Mouse (Mus musculus): ENCODE results near the gene Ackr2.

Ackr2 gene

DNA sequence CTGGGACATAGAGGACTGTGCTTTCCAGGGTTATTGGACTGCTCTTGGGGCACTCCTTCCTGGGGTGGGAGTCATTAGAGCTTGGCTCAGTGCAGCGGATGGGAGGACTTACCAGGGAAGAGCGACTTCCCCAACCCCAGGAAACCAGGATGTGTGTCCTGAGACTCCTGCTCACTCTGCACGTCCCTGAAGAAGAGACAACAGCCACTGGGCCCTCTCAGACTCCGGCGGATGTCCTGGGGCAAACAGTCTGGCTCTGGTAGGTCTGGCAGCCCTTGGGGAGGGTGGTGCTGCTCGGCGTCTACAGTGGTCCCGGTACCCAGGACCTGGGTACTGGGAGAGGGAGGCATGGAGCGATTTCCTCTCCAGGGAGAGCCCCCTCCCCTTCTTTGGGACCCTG is at the start of gene Ackr2:
Ackr2 (plus strand) TSS at position 111 of the 400 bp plus-strand sequence.
- peak in 1 of 2 experiments; percentile 10 for DNase-seq (ENCODE audit: low spot score in 2 of 2)

DNA sequence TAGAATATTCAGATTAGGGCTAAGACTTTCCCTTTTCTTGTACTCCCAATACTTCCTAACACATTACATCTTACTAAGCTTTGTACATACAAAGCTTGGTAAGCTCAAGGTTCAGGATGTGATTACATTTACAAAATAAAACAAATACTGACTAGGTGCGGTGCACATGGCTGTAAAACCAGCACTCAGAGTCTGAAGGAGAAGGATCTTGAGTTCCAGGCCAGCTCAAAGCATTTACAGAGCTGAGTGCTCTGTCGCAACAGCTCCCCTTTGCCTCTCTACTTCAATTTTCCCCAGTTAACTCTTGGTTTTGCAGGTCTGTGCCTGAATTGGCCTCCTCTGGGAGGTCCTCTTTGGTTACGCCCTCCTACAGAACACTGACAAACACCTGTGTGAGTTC is 43.9 kb upstream of the Ackr2 start:
- DNase-seq (ENCODE audit: low spot score in 2 of 2), result no peak

DNA sequence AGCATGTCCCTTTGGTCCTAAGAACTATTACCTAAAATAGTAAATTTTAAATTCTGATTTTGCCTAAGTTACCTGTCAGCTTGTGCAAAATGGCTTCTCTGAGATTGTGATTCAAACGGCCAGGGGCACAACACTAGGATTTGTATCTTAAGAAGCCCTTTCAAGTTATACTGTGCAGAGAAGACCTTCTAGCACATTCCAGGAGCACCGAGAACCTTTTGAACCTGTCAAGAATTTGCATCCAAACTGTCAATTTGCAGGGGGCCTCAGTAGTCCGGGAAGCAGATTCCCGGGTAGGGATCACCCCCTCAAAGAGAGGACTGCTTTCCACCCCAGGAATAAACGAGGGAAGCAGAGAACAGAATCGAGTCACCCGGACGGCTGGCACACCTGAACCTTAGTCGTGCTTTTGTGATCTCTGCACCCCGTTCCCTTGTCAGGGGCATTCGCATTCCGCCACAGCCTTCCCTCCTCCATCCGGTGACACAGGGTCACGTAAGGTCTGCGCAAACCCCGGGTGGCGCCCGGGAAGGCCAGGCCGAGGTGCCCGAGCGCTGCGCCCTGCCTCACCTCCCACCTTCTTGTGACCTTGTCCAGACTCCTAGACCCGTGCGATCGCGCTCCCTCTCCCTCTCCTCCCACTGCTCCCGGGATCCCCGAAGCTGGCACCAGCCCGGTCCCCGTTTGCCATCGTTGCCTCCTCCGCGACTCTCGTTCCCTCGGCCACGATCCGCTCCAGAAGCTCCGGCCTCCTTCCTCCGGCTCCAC is 41.3 kb upstream of the Ackr2 start:
- no peak for DNase-seq (ENCODE audit: low spot score in 2 of 2)

DNA sequence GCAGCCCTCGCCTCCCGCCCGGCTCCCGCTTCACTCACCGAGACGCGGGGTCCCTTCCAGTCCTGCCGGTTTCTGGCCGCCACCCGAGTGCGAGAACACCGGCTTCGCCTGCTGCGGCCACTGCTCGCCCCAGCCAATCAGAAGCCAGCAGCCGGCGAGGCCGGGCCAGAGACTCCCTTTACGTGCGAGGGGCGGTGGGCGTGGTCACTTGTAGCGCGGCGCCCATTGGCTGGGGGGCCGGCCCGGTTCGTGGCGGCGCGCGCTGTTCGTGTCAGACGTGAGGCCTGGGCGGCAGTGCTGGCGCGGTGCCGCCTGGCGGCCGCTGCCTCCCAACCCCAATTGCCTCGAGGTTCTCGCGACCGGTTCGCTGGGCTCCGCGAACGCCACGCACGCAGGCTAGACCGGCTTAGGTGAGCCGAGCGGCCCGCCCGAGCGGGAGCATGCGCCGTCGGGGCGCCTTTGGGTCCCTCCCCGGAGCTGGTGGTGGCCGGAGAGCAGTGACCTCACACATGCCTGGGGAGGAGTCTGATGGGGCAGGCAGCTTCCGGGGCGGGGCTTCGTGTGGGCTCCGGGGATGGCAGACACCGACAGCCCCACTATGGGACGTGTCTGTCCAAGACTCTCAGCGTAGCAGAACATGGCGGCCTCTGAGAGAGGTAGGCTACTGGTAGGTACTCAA is 40.5 kb upstream of the Ackr2 start:
- DNase-seq (ENCODE audit: low spot score in 2 of 2), result peak; percentile 99

DNA sequence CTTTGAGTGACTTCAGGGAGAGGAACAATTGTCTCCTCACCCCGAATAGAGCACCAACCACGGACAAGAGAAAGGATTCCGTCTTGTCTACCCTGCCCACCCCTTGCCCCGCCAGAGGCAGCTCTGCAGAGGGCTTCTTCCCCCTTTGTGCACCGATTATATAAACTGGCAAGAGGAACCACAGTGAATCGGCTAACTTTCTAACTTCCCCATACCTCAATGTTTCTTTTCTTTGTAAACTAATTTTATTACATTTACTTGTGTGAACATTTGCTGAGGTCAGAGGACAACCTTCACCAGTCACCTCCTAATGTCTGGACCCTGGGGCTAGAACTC is 40.0 kb upstream of the Ackr2 start, which contains the start of gene Higd1a:
Higd1a (minus strand) TSS at position 210 of the 336 bp plus-strand sequence.
- DNase-seq (ENCODE audit: low spot score in 2 of 2), result no peak

DNA sequence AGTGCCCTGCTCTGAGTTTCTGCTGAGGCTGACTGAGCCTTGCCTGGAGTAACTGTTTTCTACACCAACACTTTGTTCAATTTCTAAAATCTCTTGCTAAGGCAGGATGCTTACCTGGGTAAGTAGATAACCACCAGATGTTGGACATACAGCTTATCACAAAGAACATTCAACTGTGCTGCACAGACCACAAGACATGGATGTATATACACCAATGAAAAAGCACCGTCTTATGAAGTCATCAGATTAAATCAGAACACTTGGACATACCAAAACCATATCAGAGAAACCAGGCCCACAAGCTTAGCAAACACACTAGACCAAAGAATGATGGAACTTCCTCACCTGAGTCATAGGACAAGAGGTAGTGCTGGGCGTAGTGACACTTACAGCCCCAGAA is 38.8 kb upstream of the Ackr2 start:
- DNase-seq (ENCODE audit: low spot score in 2 of 2), result no peak

DNA sequence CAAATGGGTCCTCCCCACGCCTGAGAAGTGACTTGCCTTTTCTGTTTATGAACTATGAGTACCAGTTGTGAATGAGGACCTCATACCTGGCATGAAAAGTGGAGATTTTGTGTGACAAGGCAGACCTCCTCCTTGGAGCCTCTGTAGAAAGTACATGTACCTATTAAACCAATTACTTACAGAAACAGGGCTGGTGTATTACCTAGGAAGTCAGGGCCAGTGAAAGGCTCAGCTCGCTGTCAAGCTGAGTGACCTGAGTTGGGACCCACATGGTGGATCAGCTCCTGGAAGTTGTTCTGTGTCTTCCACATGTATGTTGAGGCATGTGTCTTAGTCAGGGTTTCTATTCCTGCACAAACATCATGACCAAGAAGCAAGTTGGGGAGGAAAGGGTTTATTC is 37.2 kb upstream of the Ackr2 start:
- DNase-seq (ENCODE audit: low spot score in 2 of 2), result no peak

DNA sequence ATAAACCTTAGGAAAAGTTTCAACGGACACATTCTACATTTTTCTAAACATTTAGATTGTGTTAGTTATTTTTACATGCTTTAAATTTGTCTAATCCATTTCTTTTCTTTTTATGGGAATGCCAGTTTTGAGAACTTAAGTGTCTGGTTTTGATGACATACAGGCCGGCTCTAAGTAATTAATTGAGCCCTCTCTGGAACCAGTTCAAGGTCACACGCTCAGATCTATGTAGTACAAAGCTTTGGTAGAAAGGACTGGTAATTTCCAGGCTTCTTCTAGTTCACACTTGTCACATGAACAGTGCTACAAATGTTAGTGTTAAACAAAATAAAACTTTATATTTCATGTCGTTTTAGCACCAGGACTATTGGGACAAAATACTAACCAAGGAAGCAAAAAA is 33.3 kb upstream of the Ackr2 start:
- DNase-seq (ENCODE audit: low spot score in 2 of 2), result no peak

DNA sequence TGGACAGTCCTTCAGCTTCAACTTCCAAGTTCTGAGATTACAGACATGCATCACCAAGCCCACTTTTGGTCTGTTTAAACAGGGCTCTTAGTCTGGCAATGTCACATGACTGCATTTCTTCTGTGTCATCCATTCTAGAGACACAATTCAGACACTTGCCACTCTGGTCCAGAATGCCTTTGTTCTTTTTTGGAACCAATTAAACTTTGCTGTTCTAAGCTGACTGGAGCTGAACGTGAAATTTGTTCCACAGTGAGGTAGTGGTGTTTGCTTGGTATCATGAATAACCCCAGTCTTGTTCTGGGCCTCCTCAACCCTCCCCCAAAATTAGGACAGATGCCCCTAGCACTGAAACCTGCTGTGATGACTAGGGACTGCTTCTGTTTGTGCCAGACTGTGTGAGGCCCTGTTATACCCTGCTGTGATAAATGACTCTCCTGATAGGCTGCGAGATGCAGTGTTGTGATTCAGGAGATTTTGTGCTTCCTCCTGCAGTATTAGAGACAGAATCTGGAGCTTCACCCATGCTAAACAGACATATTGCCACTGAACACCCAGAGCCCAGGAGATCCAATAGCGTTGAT is 32.6 kb upstream of the Ackr2 start:
- DNase-seq (ENCODE audit: low spot score in 2 of 2), result no peak

DNA sequence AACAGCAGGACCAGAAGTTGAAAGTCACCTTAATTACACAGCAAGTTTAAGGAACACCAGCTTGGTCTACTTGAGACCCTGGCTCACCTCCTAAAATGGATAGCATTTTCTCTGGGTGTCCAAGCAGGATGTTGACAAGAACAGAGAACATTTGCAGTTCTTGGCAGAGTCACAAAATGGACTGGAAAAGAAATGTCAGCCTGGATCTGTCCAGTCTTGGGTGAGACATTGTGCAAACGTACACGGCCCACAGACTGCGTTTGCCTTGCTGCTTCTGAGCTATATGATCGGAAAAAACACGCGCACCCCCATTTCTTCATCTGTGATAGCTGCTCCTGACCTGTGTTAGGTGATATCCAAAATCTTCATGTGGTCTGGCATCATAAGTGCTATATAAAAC is 30.5 kb upstream of the Ackr2 start:
- no peak for DNase-seq (ENCODE audit: low spot score in 2 of 2)

DNA sequence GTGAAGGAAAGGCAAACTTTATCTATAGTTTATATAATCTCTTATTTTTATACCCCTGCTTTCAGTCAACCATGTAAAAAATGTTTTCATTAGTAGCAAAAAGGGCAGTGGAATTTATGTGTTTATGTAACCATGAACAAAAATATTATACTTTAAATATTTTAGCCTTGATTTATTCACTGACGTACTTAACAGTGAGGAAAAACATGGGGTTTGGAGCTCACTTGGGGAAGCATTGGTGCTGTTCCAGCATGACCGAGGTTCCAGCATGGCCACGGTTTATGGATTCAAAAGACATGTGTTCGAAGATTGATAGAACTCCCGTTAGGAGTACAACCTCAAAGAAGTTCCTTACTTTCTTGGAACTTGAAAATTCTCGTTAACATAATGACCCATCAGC is 29.9 kb upstream of the Ackr2 start:
- no peak for DNase-seq (ENCODE audit: low spot score in 2 of 2)

DNA sequence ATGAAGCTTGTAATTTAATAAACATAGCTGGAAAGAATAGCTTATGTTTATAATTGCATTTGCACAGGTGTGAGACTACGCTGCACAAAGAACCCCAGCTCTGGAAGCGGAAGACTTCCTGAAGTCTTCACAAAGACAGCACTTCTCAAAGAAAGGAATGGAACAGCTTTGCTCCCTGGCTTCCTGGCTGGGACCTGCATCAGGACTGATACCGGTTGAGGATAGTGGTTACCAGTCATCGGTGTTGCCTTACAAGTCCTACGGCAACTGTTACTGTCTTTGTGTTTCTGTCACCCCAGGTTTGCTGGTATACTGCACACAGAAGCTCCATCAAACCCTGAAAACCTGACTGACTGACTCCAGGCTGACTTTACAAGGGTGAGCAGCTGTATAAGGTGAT is 28.7 kb upstream of the Ackr2 start:
- DNase-seq (ENCODE audit: low spot score in 2 of 2), result no peak

DNA sequence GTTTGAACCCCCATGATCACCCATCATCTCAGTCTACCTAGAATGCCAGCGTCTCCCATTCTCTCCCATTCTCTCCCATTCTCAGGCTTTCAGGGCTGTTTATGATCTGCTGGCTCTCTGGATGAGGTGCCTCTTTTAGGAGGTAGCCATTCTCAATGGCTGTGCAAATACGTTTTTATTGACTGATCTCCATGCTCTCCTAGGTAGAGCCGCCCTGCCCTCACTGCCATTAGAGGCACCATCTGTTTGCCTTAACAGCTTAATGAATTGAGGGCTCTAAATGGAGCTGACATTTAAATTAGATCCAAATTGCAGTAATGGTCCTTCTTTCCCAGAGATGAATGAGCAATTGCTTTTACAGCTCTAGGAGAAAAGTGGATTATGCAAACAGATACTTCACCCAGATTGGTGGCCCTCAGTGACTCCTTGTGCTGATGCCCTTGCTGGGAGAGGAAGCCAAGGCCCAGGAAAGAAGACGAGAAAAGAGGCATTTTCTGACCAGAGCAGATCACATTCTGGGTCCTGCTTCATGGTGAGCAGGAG is 28.1 kb upstream of the Ackr2 start:
- no peak for DNase-seq (ENCODE audit: low spot score in 2 of 2)

DNA sequence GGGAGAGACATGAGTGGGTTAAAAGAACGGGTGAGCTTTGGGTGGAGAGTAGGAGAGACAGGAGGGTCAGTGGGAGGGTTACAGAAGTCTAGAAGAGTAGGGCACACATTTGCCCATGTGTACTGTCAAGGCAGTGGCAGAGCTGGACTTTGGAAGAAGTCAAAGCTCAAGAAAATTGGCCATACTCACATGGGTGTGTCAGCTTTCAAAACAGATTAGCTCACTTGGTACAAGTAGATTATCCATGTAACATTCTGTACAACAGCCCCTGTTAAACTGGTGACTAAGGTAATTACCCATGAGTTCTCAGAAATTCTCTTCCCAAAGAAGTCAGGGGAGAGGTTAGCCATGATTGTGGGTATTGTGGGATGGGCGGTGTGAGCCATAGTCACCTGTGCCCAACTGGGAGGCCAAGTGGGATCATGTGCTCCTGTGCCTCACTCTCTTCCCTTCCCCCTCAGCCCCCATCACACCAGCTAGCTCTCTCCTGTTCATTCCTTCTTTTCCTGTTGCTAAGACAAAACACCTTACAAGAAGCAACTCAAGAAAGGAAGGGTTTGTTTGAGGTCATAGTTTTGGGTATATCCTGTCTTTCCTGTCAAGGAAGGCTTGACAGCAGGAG is 26.0 kb upstream of the Ackr2 start:
- DNase-seq (ENCODE audit: low spot score in 2 of 2), result no peak

DNA sequence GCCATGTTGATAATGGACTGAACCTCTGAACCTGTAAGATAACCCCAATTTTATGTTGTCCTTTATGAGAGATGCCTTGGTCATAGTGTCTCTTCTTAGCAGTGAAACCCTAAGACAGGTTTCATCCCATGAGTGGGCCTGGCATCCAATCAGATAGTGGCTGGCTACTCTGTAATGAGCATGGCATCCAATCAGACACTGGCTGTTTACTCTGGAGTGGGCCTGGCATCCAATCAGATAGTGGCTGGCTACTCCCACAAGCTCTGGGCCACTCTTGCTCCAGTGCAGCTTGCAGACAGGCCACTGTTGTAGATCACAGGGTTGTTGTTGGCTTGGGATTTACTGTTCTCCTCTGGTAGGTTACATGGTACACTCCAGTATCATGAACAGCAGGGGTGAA is 24.6 kb upstream of the Ackr2 start:
- DNase-seq (ENCODE audit: low spot score in 2 of 2), result no peak

DNA sequence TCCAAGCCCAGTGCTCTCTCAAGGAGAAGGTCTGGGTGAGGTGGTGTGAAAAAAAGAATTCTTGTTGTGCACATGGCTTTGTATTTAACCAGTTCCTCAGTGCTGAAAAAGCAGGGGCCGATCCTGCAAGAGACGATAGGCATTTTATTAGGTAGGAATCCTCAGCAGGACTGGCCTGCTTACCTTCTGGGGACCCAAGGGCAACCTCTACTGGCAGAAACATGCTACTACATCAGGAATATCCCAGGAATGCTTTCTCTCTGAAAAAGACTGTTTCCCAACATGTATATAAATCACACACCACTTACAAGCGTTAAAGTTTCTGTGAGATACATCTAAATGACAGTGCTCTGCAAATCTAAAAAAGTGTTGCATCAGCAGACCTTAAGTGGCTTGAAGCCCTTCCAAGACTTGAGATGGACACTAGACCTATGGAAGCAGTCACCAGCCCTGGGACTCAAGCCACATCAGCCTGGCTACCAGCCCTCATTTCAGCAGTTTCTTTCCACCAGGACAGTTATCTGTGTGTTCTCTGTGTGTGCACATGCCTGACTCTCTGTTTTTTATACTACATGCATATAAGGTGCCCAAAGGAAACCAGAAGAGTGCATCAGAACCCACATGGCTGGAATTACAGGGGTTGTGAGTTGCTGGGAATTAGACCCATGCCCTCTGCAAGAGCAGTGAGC is 21.0 kb upstream of the Ackr2 start:
- DNase-seq (ENCODE audit: low spot score in 2 of 2), result no peak

DNA sequence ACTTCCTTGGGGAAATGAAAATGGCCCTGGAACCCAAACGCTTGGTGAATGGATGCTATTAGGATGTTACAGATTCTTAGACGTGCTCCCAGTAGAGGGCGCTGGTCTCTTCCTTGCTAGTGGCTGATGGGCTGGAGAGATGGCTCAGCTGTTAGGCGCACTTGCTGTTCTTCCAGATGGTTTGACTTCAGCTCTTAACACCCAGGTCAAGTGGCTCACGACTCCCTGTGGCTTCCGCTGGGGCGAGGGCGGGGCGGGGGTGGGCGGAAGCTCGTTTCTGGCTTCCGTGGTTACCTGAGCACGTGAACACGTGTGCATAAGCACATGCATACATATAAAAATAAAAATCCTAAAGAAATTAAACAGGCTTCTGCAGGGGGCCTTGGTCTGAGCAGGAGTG is 17.3 kb upstream of the Ackr2 start:
- DNase-seq (ENCODE audit: low spot score in 2 of 2), result peak; percentile 40 to 83

DNA sequence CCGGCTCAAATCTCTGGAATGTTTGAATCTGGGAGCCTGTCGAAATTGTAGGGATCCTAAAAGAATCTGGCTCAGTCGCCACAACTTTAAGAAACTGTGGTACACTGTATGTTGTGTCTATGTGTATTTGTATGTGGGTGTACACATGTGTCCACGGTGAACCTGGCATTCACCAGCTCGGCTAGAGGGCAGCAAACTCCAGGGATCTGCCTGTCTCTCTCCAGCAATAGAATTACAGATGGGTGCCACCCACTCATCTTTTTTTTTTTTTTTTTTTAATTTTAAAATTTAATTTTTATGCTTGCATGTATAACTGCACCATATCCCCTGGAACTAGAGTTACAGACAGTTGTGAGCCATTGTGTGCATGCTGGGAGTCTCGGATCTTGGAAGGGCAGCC is 16.9 kb upstream of the Ackr2 start:
- peak in 1 of 2 experiments; percentile 40 for DNase-seq (ENCODE audit: low spot score in 2 of 2)

DNA sequence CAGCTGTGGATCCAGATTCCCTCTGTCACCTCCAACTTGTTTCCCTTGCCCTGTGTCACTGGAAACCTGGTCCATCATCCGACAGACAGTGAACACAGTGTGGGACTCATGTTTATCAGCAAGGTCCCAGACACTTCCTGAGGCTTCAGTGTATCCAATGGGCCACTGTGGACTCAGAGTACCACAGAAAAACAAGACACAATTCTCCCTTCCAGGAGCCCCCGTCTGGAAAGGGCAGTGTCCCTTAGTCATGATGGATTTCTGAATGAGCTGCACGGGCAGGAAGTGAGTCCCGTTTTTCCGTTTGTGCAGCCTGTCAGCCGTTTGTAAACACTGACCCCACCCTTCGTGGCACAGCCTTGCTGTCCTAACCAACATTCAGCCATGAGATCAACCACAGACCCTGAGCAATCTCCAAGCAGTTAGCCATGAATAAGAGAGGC is 16.1 kb upstream of the Ackr2 start:
- DNase-seq (ENCODE audit: low spot score in 2 of 2), result no peak

DNA sequence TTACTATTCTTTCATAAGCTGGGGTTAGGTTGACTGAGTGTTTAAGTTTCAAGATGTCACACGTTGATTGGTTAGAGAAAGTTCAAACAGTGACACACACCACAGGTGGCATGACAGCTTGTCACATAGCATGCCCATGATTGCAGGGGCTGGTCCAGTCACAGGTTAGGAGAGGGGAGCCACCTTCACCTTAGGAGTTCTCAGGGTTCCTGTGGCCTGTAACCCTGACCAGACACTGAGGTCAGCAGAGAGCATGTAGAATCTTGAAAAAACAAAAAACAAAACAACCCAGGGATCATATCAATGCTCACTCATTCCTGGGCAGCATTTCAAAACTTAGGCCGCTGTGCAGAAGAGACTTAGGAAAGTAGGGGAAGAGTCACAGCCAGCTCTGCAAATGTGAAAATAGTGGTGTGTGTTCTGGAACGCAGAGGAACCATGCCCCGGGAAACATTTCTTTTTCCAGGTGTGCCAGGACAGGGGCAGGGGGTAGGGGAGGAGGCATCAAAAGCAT is 8.2 kb upstream of the Ackr2 start:
- DNase-seq (ENCODE audit: low spot score in 2 of 2), result peak in 1 of 2 experiments; percentile 4

DNA sequence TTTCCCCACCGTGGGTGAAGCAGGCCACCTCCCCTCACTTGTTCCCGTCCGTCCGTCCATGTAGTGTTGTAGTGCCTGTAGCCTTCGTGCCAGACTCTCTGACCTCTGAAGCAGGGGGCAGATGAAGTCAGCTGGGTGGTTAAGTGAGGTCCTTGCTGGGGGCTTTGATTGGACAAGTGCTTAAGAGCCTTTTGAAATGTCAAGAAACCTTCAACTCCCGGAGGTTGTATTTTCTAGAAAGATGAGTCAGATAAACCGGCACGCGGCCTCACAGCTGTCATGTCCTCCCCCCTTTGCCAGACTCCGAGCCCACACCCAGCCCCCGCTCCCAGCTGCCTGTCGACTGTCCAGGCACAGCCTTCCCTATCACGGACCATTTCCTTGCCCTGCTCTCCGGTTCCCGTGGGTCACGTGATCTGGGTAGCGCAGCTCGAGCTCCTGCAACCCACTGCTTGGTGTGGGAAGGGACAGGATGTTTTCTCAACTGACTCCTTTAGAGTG is 7.7 kb upstream of the Ackr2 start:
- DNase-seq (ENCODE audit: low spot score in 2 of 2), result peak in 1 of 2 experiments; percentile 31

Data from spleen, postnatal 10 days (tissue).